Mouse (Mus musculus): ENCODE measurements around the gene Ep300. TPM values are rescaled to one million over a fixed set of nuclear protein-coding genes. Genes with fewer than 3 reads are reported as not detected.

The Ep300 gene
- total RNA-seq (2017) = 150 and 164 TPM in 2 replicates

DNA sequence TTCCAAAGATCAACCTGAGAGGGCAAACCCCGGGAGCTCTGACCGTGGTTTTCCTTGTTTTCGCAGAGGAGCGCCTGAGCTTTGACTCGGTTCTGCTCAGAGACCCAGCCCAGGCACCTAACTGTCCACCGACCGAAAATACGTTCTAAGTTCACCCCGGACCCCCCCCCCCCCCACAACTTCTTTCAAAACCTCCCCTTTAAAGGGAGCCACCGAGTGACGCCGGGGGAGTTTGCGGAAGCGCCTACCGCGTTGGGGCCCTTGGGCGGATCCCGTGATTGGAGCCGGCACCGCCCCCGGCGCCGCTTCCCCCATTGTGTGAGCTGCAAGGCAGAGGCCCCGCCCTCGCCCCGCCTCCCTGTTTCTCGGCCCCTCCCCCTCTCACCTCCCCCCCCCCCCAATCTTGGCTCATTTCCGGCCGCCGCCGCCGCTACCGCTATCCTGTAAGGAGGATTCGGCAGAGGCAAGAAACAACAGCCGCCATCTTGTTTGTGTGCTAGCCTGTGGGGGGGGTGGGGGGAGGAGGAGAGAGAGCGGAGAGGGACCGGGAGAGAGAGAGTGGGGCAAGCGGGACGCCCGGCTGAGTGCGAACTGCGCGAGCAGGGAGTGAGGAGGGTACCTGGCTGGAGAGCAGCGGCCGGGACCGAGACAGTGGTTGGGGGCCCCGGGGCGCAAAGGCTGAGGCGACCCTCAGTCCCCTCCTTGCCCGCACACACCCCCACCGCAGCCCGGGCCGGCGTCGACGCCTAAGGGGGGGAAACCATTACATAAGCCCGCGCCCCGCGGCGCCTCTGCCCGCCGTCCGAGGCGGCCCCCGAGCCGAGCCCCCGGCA is at the start of gene Ep300:
Gene Ep300, plus strand, starts transcription at position 439 of the 833 bp plus-strand sequence.
- peak; percentile 86 for ATAC-seq (ENCODE audit: extremely low read depth, insufficient number of reproducible peaks, low FRiP score, poor library complexity, severe bottlenecking)

DNA sequence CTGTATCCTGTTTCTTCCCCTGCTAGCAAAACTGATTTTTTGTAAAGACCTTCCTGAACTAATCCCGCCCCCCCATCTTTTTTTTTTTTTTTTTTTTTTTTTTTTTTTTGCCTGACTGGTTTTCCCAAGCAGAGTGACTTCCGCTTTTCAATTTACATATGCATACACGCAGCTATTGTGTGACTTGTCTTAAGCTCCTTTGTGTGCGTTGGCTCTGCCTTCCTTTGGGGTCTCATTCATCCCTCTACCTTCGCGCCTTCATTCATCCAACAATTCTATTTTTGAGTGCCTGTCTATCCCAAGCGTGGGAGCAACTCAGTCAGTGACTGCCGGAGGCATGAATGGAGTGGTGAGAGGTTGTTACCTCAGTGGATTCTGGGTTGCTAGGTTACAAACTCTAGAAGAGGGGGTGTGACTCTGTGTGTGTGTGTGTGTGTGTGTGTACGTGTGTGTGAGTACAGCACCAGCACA is 49.2 kb upstream of the Ep300 start:
- 0 out of 2 replicates have a peak, but pooled peaks have one; percentile 23 for ATAC-seq (ENCODE audit: extremely low read depth, insufficient number of reproducible peaks, low FRiP score, poor library complexity, severe bottlenecking)

DNA sequence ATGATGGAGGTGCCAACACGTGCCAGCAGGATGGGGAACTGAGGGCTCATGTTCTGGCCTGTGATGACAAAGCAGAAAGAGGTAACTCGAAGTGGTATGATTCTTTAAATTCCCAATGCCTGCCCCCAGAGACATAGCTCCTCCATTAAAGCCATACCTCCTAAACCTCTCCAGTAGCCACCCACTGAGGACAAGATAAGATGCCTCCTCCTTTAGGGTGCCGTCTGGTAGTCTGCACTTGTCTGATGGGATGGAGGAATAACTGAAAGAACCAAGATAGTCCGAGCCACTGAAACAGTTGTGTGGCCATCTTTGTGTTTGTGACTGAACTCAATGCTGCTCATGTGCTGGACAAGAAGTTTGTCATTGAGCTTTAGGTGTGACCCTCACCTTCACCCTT is 47.0 kb upstream of the Ep300 start:
- no peak for ATAC-seq (ENCODE audit: extremely low read depth, insufficient number of reproducible peaks, low FRiP score, poor library complexity, severe bottlenecking)

DNA sequence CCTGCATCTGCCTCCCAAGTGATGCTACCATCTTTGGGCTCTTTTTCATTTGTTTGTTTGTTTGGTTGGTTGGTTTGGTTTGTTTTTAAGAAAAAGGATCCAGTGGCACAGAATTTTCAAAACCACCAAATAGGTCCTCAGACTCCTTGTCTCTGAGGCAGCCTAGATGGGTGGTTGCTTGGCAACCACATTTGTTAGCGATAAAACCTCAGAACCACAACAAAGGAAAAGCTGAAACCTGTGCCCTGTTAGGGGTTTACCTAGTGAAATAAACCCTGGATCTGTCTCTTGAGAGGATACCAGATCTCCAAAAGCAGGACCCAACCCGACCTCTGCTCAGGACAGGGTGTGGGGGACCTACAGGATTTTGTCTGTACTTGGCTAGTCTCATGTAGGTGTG is 45.6 kb upstream of the Ep300 start:
- 0 out of 2 replicates have a peak, but pooled peaks have one; percentile 36 for ATAC-seq (ENCODE audit: extremely low read depth, insufficient number of reproducible peaks, low FRiP score, poor library complexity, severe bottlenecking)

GRCm38 (mm10) chr15:81544916-81545315 is 40.2 kb upstream of the Ep300 start:
- ATAC-seq (ENCODE audit: extremely low read depth, insufficient number of reproducible peaks, low FRiP score, poor library complexity, severe bottlenecking) = no peak

DNA sequence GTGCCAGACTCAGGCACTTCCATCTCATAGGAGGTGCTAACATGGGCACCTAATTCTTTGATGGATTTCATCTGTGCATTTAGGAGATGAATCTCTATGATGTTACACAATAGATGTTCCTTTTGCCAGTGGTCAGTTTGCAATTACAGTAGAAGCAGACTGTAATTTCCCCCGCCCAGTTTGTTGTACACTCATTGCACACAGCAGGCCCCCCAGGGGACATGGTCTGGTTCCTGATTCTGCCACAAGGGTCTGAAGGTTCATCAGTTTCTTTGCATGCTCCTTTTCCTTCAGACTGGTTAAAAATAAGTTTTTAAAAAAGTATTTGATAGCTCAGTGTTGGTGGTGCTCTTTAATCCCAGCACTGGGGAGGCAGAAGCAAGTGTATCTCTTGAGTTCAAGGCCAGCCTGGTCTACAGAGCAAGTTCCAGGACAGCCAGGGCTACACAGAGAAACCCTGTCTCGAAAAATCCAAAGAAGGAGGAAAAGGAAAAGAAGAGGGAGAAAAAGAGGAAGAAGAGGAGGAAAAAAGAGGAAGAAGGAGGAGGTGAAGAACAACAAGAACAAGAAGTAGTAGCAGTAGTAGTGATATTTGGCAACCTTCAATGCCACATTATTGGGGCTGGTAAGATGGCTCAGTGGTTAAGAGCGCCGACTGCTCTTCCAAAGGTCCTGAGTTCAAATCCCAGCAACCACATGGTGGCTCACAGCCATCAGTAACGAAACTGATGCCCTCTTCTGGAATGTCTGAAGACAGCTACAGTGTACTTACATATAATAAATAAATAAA is 39.6 kb upstream of the Ep300 start:
- no peak for ATAC-seq (ENCODE audit: extremely low read depth, insufficient number of reproducible peaks, low FRiP score, poor library complexity, severe bottlenecking)

- no peak for ATAC-seq (ENCODE audit: extremely low read depth, insufficient number of reproducible peaks, low FRiP score, poor library complexity, severe bottlenecking)
Observed at GRCm38 (mm10) chr15:81553455-81553854, 31.7 kb upstream of the Ep300 start.

DNA sequence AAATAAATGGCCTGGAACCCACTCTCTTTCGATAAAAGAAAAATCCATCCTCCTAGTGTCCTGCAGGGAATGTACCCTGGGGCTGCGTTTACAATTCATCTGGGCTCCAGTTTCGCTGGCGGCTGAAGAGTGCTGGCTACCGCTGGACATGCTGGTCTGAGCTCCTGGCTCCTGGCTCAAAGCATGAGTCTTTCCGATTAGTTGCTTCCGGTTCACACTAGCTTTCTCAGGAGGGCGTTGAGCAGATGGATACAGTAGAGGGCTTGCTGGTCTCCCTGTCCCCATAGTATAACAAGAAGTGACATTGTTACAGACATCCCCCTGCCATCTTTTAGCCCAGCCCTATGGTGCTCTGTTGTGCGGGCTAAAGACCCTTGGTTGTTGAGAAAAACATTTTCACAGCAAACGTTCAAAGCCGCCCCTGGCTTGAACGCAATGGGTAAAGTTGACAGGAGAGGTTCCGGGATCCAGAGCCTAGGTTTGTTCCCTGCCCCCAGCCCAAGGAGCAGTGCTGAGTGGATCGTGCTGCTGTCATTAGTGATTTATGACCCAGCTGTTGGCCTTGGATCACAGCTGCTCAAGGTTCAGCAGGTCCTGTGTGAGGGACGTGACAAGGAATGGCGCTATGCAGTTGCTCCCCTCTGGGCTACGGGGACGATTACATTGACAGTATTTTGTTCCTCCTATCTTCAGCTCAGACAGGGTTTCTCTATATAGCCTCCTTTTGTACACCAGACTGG is 30.4 kb upstream of the Ep300 start:
- ATAC-seq (ENCODE audit: extremely low read depth, insufficient number of reproducible peaks, low FRiP score, poor library complexity, severe bottlenecking) = no peak

DNA sequence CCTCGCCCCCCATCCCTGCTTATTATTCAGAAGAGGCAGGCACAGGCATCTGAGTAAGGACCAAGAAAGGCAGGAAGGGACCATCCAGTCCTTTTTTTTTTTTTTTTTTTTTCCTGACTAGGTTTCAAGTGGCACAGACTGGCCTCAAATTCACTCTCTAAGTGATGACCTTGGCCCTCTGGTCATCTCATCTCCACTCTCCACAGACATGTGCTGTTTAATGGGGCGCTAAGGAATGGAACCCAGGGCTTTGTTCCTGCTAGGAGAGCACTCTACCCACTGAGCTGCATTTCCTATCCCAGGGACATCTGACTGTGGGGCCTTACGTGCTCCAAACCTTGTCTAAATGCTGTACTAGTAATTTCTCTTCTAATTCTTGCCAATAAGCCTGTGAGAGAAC is 29.2 kb upstream of the Ep300 start:
- no peak for ATAC-seq (ENCODE audit: extremely low read depth, insufficient number of reproducible peaks, low FRiP score, poor library complexity, severe bottlenecking)

DNA sequence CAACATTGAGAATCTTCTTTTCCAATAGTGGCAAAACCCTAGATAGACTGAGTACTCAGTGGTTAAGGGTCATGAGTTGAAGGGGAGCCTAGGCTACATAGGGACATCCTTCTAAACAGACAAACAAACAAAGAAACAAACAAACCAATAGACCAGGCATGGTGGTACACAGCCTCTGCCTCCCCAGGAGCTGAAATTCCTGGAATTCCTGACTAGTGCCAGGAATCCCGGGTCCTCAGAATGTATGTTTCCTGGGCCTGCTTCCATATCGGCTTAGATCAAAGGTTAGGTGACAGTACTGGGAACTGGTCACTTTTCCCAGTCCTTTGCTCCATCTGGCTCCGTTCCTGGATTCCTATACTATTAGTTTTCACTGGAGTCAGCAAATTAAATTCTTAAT is 23.6 kb upstream of the Ep300 start:
- no peak for ATAC-seq (ENCODE audit: extremely low read depth, insufficient number of reproducible peaks, low FRiP score, poor library complexity, severe bottlenecking)

- no peak for ATAC-seq (ENCODE audit: extremely low read depth, insufficient number of reproducible peaks, low FRiP score, poor library complexity, severe bottlenecking)
Observed at GRCm38 (mm10) chr15:81561996-81562395, 23.2 kb upstream of the Ep300 start.

DNA sequence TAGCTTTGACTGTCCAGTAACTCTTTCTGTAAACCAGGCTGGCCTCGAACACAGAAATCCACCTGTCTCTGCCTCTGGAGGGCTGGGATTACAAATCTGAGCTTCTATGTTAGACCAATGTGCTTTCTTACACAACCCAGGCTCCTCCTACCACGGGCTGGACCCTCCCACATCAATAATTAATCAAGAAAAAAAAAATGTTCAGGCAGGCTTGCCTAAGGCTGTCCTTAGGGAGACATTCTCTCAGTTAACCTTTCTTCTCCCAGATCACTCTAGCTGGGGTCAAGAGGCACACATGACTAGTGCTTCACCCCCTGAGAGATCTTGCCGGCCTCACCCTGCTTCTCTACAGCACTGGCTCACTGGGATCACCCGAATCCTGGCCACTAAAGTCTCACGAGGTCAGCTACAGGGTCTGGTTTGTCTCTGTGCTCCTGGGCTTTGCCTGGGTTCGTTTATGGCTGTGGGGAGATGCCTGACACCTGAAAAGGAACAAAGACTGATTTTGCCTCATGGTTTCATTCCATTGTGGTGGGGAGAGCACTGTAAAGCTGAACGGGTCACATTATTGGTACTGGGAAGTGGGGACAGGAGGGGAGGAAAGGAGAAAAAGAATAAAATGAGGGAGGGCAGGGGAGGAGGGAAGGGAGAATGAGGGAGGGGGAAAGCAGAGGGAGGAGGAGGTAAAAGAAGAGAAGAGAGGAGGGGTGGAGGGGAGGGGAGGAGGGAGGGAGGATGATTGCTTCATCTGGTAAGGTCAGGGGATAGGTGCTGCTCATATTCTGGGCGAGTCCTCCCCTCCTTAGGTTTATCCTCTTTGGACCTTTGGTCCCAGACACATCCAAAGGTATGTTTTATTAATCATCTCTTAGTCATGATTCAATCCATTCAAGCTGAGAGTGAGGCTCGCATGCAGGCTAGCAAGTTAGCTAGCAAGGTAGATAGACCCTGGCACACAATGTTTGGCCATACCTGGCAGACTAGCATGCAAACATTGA is 22.4 kb upstream of the Ep300 start:
- no peak for ATAC-seq (ENCODE audit: extremely low read depth, insufficient number of reproducible peaks, low FRiP score, poor library complexity, severe bottlenecking)

DNA sequence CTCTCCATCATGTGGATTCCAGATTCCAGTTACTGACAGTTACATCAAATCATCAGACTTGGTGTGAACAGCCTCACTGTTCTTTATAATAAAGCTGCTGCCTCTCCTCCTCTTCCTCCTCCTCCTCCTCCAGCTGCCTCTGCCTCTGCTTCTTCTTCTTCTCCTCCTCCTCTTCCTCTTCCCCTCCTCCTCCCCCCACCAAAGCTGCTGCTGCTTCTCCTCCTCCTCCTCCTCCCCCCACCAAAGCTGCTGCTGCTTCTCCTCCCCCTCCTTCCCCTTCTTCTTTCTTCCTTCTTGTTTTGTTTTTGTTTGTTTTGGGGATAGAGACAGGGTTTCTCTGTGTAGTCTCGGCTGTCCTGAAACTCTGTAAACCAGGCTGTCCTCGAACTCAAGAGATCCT is 17.1 kb upstream of the Ep300 start:
- ATAC-seq (ENCODE audit: extremely low read depth, insufficient number of reproducible peaks, low FRiP score, poor library complexity, severe bottlenecking) = no peak

- ATAC-seq (ENCODE audit: extremely low read depth, insufficient number of reproducible peaks, low FRiP score, poor library complexity, severe bottlenecking) = peak; percentile 53; the same call in 1 of the 2 replicates
Observed at GRCm38 (mm10) chr15:81568592-81568991, 16.6 kb upstream of the Ep300 start.

GRCm38 (mm10) chr15:81576961-81577360 is 8.2 kb upstream of the Ep300 start:
- ATAC-seq (ENCODE audit: extremely low read depth, insufficient number of reproducible peaks, low FRiP score, poor library complexity, severe bottlenecking) = peak; percentile 87

DNA sequence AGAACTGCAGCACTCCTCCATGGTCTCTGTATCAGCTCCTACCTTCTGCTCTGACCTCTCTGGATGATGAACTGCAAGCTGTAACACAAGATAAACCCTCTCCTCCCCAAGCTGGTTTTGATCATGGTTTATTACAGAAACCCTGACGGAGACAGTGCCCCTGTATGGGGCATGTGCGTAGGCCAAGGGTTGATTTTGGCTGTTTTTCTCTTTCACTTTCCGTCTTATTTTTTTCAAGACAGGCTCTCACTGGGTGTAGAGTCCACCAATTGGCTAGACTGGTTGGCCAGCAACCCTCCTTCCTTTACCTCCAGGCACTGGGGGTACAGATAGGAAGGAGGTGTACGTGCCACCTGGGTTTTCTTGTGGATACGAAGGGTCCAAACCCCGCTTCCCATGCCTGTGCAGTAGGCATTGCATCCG is 7.4 kb upstream of the Ep300 start:
- ATAC-seq (ENCODE audit: extremely low read depth, insufficient number of reproducible peaks, low FRiP score, poor library complexity, severe bottlenecking) = no peak

GRCm38 (mm10) chr15:81584466-81584865 is 685 bp upstream of the Ep300 start:
- ATAC-seq (ENCODE audit: extremely low read depth, insufficient number of reproducible peaks, low FRiP score, poor library complexity, severe bottlenecking) = no peak
